Mouse (Mus musculus) left cerebral cortex, adult 8-10 months (tissue): ENCODE data around the gene Poc1a. TPM values are rescaled to one million over a fixed set of nuclear protein-coding genes. Genes with fewer than 3 reads are reported as not detected.

Experiments
- DNase-seq, 2 experiments: peaks; one replicate each; pipeline ENCODE4 v3.0.0; 2022; ENCODE audit warnings: low spot score in 2 of 2
- total RNA-seq, 4 experiments: library from RNA; stranded (reverse); gene quantifications; 2 replicates each; pipeline ENCODE4 v1.2.4; 2022

Gene Poc1a
- total RNA-seq, 4 experiments from 2014 or later = 14.6 to 18.3 (median 16.7) TPM

DNA sequence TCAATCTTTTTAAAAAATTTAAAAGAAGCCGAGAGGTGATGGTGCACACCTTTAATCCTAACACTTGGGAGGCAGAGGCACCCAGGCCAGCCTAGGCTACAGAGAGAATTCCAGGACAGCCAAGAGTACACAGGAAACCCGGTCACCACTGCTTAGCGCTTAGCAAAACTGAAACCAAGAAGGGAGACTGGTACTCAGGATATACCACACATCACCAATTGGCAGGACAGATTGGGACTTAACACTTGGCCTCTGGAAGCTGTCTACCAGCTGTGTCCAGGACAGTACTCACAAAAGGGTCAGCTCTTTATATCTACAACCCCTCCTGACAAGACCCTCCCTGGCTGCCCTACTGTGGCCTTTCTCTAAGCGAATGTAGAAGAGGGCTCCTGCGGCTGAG, 86.1 kb downstream of the Poc1a start:
- DNase-seq = no peak

DNA sequence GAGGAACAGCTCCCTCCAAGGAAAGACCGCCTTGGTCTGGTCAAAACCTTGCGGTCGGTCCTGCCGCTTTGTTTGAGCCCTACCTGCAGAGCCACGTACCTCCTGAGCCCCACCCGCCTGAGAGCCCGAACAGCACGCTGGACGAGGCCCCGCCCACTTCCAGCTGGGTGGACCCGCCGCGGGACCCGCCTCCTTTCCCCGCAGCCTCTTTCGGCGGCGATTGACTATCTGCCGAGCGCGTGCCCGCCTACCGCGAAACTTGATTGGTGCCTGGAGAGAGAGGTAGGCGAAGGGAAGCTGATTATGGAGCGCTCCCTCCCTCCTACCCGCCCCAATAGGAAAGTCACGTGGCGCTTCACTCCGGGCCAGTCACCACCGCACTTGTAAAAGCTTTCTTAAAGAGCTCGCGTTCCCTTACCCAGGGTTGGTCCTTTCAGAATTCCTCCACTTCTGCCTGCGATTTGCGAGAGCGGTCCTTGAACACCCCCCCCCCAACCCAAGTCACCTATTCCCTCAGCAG, 86.8 kb downstream of the Poc1a start:
- peak; percentile 94 to 98 for DNase-seq

DNA sequence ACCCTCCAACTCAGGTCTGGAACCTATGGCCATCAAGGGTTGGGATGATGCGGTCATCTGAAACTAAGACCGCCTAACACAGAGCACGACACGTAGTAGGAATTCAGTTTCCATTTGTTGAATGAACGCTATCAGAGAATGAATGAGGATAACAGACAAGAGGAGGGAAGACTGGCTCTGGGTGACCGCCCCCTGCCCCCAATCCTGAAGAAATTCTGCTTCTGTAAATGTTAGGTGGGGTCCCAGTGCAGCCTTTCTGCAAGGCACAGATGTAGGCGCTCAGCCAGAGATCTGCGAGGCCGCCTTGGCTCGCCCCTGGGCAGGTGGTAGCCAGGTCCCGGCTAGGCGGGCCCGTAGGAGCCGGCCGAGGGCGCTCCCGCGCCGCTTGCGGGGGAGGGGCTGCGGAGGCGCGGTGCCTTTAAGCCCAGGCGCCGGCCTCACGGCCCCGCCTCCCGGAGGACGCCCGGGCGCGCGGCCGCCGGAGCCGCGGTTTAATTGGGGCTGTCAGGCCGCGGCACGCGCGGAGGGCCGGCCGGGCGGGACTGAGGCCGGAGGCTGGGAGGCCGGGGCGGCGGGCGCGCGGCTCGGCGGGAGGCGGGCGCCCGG, 87.4 kb downstream of the Poc1a start, which contains the start of gene Dusp7:
TSS of gene Dusp7 (plus strand) at position 521 of the 606 bp plus-strand sequence.
- DNase-seq = peak; percentile 57 to 82

DNA sequence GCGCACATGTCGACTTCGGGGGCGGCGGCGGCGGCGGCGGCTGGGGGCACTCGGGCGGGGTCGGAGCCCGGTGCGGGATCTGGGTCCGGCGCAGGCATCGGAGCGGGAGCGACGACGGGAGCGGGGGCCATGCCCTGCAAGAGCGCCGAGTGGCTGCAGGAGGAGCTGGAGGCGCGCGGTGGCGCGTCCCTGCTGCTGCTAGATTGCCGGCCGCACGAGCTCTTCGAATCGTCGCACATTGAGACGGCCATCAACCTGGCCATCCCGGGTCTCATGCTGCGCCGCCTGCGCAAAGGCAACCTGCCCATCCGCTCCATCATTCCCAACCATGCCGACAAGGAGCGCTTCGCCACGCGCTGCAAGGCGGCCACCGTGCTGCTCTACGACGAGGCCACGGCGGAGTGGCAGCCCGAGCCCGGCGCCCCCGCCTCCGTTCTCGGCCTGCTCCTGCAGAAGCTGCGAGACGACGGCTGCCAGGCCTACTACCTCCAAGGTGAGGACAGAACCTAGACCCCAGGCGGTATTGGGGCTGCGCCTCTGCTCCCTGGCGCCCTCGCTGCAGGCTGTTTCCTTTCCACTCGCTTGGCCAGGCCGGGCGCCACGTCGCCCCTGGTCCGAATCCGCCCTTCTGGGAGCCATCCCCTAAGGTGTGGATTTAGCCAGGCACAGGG, 88.1 kb downstream of the Poc1a start:
- DNase-seq = peak; percentile 51 to 57

DNA sequence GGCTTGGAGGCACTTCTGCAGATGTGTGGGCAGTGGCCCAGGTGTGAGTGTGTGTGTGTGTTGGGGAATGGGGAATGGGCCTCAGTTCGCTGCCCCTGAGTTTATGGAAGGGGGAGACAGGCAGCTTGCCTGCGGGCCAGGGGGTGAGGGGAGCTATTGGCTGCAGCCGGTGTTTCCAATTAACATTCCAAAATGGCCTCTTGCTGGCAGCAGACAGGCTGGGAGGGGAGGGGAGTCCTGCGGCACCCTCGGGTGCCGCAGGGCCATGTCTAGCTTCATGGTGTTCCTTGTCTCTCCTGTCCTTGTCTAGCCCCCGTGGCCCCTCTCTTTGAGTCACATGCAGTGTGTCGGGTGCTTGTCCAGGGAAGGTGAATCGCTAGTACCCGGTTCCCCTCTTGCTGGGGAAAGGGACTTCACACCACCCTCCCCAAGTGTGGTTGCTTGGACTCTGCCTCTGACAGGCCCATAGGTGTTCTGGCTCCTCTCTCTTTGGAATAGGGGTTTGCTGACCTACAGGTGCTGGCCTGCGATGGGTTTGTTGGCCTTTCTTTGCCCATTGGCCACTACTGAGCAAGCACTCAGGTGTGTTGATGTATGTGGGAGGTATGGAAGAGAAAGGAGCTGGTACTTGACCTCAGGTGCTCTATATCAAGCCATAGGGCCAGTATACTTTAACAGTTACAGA, 89.1 kb downstream of the Poc1a start:
- no peak for DNase-seq

DNA sequence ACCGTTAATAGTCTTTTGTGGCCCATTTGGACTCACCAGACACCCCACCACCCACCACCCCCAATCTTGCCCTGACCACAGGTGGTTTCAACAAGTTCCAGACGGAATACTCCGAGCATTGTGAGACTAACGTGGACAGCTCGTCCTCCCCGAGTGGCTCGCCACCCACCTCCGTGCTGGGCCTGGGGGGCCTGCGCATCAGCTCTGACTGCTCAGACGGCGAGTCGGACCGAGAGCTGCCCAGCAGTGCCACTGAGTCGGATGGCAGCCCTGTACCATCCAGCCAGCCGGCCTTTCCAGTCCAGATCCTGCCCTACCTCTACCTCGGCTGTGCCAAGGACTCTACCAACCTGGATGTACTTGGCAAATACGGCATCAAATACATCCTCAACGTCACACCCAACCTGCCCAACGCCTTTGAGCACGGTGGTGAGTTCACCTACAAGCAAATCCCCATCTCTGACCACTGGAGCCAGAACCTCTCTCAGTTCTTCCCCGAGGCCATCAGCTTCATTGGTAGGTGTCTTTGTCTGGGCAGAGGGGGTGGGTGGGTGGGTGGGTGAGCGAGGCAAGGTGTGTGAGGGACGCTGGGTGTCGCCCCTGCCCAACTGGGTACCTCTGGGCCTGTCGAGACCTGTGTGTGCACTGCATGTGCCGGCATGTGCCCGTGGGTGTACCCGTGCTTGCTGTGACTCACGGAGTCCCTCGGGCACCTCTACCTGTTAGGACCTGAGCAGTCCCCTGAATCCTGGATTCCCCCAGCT, 89.9 kb downstream of the Poc1a start:
- DNase-seq = no peak

DNA sequence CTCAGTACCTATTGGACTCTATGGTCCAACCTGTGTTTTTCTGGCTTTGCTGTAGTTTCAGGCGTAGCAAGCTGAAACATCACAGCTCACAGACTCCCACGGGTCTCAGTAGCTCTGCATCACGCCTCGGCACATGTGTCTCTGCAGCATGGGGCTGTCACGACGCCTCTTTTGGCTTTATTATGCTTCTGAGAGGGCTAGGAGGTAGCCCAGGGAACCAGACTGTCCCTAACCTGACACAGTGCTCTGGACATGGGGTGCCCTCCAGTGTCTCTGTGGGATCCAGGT, 90.5 kb downstream of the Poc1a start:
- DNase-seq = peak; percentile 51 to 76

DNA sequence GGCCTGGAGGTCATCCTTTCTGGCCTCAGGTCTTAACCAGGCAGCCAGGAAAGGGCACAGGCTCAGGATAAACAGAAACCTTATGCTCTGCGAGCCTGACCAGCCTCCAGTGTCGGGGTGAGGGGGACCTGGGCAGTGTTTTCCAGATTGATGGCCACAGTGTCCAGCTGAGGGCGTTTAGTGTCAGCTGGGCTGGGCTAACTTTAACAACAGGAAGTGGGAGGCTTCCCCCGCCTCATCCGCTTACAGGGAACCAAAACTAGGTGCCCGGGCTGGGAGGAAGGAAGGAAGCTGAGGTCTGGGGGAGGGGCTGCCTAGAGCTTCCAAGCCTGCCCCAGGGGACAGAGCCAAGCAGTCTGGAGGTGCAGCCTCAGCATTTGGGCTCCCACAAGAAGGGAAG, 90.9 kb downstream of the Poc1a start:
- peak in 1 of 2 experiments; percentile 71 for DNase-seq

DNA sequence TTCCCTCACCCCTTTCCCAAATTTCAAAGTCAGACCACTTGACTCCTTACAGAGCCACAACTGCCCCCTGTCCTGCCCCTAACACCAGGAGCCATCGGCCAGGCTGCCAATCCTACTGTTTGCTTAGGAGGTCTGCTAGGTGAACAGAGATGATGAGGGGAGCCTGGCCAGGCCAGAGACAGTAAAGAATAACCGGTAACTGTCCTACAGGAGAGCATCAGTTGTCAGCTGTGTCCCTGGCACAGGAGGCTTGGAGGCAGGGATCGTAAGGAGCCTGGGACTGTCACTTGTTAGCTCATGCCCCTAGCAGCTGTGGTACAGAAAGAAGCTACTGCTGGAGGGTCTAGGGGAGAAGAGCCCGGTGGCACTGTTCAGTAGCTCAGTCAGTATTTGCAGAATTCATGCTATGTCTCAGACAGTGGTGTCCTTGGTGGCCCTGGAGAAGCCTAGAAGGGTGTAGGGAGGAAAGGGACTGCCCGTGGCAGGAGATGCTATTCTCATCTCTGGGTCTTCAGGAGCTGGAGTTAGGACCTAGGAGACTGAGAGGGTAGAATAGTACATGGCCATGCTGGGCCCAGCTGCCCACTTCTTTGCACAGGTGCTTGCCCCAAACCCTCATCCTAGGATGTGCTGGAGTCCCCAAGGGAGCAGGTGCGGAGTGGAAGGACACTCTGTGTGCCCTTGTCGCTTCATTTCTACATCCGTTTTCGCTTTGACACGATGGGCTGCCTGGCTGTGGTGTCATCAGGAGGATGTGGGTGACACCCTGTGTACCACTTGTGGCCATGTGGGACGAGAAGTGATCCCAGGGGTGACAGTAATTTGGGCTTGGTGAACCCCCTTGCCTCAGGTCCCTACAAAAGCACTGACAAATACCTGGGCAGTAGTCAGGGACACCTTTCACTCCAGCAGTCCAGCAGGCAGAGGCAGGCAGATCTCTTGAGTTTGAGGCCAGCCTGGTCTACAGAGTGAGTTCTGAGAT, 91.9 kb downstream of the Poc1a start:
- no peak for DNase-seq

DNA sequence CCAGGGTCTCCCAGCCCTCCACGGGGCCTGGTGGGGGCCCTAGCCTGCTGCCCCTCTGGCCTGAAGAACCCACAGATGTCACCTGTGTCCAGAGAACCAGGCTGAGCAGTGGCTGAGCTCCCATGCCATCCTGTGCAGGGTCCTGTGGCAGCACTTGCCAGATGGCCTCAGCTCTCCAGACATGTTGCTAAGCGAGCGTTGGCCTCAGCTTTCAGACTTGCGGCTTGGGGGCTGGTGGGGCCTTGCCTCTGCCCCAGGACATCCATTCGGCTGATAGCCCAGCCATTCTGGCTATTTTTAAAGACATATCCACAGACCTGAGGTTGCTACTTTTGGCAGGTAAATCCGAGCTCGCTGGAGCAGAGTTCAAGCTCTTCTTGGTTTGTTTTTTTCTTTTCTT, 93.1 kb downstream of the Poc1a start:
- no peak for DNase-seq

DNA sequence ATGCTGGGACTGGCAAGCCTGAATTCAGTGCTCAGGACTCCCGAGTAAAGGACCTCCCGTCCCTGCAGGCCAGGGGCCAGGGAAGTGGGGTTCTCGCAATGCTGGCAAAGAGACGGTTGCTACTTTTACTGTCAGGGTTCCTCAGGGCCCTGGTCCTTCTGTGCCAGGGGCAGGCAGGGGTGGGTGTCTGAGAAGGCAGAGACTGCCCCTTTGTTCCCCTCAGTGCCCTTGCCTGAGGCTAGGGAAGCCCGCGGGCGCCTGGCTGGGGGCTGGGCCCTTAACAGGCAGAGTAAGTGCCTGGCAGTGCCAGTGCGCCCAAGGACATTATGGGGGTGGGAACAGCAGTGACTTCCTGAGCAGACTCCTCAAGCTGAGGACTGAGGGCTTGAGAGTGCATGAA, 96.4 kb downstream of the Poc1a start:
- DNase-seq = peak in 1 of 2 experiments; percentile 66

DNA sequence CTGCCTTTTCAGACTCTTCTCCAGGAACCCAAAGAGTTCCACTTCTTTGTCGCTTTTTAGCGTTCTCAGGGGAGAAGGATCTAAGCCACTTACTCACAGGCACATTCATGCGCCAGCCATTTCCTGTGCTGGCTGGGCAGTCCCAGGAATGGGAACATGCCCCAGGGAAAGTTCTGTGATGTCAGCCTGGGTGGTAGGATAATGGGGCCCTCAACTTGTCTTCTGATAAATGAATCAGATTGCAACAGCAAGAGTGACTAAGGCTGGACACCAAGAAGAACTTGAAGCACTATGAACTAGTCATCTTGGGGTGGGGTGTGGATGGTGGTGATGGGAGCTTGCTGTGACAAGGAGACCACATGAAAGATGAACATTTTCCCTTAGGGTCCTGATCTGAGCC, 97.2 kb downstream of the Poc1a start:
- DNase-seq = no peak

DNA sequence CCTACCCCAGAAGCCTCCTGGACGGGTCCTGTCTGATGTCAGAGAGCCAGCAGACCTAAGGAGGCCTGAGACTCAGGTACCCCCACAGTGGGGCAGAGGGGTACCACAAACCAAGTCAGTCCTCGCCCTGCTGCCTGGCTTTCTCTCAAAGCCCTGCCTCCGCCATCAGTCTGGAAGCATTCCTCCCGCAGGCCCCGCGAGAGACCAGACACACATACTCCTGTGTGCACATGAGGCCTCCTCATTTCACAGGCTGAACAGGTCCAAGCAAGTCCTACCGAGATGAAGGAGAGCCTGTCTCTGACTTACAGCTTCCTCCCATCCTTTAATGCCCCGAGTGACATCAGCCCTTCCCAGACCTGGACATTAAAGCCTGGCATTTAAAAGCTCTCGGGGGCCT, 97.9 kb downstream of the Poc1a start:
- no peak for DNase-seq

DNA sequence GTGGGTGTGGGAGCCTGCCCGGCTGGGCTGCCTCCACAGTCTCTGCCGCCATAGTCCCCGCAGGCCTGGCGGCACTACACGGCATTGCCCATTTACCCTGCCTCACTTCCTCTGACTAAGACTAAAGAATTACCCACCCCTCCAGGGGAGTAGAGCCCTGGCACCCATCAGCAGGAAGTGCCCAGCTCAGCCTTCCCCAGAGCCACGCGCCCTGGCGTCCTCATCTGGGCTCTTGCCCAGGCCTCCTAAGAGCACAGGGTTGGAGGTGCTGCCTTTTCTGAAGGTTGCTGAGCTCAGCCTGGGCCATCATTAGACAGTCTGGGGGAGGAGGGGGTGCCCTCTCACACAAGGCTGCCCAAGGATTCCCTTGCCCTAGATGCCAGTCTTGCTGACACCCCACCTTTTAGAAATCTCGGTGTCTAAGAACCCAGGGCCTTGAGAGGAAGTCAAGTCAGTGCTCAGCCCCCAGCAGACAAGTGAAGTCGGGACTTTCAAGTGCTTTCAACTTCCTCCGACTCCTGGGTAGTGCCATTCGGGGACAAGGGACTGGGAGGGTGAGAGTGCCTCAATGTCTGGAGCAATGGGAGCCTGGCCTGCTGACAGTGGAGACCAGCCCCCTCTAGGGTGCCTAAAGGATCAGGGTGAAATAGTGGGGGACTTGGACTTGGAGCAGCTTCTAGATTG, 105.5 kb downstream of the Poc1a start:
- DNase-seq = no peak

DNA sequence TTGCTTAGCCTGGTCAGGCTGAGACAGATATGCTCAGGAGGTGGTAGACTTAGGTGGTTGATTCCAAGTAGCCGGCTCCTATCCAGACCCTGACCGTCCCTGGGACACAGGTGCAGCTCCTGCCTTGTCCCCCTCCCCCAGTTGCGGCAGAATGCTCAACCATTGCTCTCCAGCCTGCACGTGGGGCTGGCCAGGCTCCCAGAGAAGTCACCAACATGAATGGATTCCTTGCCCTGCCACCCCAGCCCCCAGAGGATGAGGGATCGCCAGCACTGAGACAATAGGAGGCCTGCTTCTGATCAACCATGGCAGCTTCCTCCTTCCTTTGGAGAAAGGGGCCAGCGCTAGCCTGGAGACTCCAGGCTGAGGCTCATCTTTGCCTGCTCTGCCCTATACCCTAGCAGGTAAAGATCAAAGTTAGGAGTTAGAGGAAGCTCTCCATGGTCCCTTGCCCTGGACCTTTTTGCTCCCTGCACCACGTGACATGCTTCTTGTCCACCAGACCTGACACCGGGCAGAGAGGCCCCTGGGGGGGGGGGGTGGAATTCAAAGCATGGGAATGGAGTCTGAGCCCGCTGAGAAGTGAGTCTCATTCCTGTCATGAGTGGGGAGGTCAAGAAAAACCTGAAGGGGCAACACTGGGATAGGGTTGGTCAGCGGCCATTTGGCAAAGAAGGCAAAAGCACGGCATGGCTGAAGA, 112.1 kb downstream of the Poc1a start:
- no peak for DNase-seq

DNA sequence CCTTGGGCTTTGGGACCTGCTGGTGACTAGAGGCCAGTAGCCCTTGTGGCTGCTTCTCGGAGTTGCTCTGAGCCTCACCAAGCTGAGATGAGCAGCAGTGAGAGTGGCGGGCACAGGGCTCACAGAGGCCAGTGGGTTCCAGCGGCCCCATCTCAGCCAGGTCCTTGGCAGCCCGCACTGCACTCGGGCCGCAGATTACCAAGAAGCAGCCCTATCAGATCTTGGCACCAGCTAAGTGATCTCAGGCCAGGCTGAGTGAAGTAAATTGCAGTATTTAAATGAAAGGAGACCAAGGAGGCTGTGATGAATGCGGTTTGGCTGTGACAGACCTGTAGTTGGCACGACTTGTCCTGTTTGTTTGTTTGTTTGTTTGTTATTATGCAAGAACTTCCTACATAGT, 112.7 kb downstream of the Poc1a start:
- no peak for DNase-seq

DNA sequence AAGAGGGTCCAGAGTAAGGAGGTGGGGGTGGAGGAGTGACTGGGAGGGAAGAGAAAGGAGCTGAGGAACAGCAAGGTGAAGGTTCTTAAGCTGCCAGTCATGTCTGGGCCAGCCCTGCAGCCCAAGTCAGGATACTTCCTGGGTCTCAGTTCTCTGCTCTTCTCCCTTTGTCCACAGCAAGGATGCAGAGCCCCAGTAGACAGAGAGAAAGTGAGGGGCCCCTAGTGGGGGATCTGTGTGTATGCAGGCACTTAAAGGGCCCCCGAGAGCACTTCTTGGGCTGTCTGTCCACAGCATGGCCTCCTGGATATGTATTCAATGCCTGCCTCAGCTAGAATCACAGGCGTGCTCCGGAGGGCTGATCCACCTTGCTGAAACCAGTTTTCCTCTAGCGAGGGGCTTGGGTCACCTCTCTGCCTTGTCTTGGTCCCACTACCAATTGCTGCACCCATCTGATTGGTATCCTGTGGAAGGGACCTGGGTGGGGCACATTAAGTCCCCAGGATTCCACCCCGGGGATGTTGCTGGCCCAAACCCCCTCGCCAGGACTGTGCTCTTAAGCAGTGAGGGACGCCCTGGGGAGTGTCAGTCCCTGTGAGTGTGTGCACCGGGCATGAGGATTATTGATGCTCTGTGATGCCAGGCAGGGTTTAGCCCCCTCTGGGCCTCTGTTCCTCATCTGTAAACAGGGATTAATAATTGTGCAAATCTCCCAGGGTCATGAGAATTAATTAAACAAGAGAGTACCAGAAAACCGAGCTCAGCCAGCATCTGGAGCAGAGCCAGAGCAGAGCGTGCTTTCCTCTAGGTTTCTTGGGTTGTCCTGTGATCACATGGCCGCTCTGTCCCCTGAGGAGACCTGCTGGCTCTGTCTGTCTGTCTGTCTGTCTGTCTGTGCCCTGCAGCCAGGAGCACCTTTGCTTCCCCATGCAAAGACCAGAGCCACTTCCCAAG, 114.1 kb downstream of the Poc1a start:
- DNase-seq = no peak

DNA sequence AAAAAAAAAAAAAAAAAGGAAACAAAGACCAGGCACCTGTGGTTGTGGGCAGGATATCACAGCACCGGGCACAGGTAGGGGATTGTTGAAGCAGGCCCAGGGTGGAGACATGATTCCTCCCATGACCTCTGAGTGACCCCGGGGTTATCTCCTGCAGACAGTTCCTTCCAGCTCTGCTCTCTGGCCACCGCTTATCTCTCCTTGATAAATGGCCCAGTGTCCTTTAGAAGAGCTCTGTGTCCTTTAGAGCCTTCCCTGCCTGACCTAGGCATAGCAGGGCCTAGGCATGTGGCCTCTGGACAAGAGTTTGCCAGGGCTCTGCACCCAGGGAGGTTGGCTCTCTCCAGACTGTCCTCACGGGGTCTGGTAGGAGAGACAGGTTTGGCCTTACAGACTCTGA, 116.9 kb downstream of the Poc1a start:
- DNase-seq = no peak
